Mouse (Mus musculus): ENCODE measurements around the gene Cdkl4.

GRCm38 (mm10) chr17:80583051-80583450 is 5.4 kb upstream of the Cdkl4 start:
- TF ChIP-seq CTCF (IDR thresholded peaks at IDR 0.05; ENCODE audit: control insufficient read depth, insufficient read depth, insufficient replicate concordance, low read depth, low read length) (no peak), POLR2A (IDR thresholded peaks at IDR 0.05; ENCODE audit: control insufficient read depth, low read depth, low read length) (no peak)

Data from testis, adult 2 months (tissue).